Mouse (Mus musculus): ENCODE data around the gene Zswim8. TPM values are rescaled to one million over a fixed set of nuclear protein-coding genes. Genes with fewer than 3 reads are reported as not detected.

Gene Zswim8
- polyA plus RNA-seq, 1 experiment from 2014 or later: 29.3 TPM

- Histone ChIP-seq H3K4me2 (ENCODE audit: low read depth, low read length) (no peak overlapping the region), H3K36me3 (ENCODE audit: control insufficient read depth, insufficient read depth, low read length) (peaks cover 83% of the 10 kb centered on the region), H3K9ac (ENCODE audit: low read length) (no peak overlapping the region), H3K4me1 (replicated peaks; ENCODE audit: control insufficient read depth, insufficient read depth, low read length) (no peaks in the 10 kb centered on the region), H3K27ac (ENCODE audit: low read length) (no peak overlapping the region), H3K4me3 (ENCODE audit: low read length) (no peak overlapping the region), H3K9me3 (ENCODE audit: control insufficient read depth, low read length) (no peaks in the 10 kb centered on the region), H3K27me3 (ENCODE audit: control insufficient read depth, insufficient read depth, low read depth, low read length) (no peaks in the 10 kb centered on the region)
- WGBS: 81% methylated on average over 12 of the region's 12 CpGs
- no peak for ATAC-seq (ENCODE audit: low read depth)
Measured at GRCm38 (mm10) chr14:20719767-20720166, 12.4 kb downstream of the Zswim8 start.

GRCm38 (mm10) chr14:20721371-20721770 lies 14.0 kb downstream of the Zswim8 start:
- ATAC-seq (ENCODE audit: low read depth): no peak
- H3K4me3 ChIP-seq (ENCODE audit: low read length): no peak overlapping the region
- WGBS: 86% methylated on average over 4 of the region's 4 CpGs

GRCm38 (mm10) chr14:20723006-20723405 lies 15.7 kb downstream of the Zswim8 start:
- no peaks in the 10 kb centered on the region for H3K9me3 ChIP-seq (ENCODE audit: control insufficient read depth, low read length)
- H3K36me3 ChIP-seq (ENCODE audit: control insufficient read depth, insufficient read depth, low read length): peaks cover 72% of the 10 kb centered on the region
- no peak overlapping the region for H3K4me2 ChIP-seq (ENCODE audit: low read depth, low read length)
- H3K4me3 ChIP-seq (ENCODE audit: low read length): no peak overlapping the region
- no peak overlapping the region for H3K9ac ChIP-seq (ENCODE audit: low read length)
- 84% methylated on average over 12 of the region's 12 CpGs for WGBS
- H3K4me1 ChIP-seq (replicated peaks; ENCODE audit: control insufficient read depth, insufficient read depth, low read length): no peaks in the 10 kb centered on the region
- ATAC-seq (ENCODE audit: low read depth): no peak
- no peak overlapping the region for H3K27ac ChIP-seq (ENCODE audit: low read length)
- H3K27me3 ChIP-seq (ENCODE audit: control insufficient read depth, insufficient read depth, low read depth, low read length): no peaks in the 10 kb centered on the region

More at GRCm38 (mm10) chr14:20721371-20721770, 14.0 kb downstream of the Zswim8 start:
- no peak overlapping the region for H3K9ac ChIP-seq (ENCODE audit: low read length)
- no peaks in the 10 kb centered on the region for H3K27me3 ChIP-seq (ENCODE audit: control insufficient read depth, insufficient read depth, low read depth, low read length)
- peaks cover 83% of the 10 kb centered on the region for H3K36me3 ChIP-seq (ENCODE audit: control insufficient read depth, insufficient read depth, low read length)
- no peaks in the 10 kb centered on the region for H3K9me3 ChIP-seq (ENCODE audit: control insufficient read depth, low read length)
- H3K4me2 ChIP-seq (ENCODE audit: low read depth, low read length): no peak overlapping the region
- no peaks in the 10 kb centered on the region for H3K4me1 ChIP-seq (replicated peaks; ENCODE audit: control insufficient read depth, insufficient read depth, low read length)
- H3K27ac ChIP-seq (ENCODE audit: low read length): no peak overlapping the region

GRCm38 (mm10) chr14:20724043-20724442 lies 16.7 kb downstream of the Zswim8 start:
- WGBS: 18% methylated on average over 5 of the region's 5 CpGs
- peak; percentile 32; the same call in 1 of the 2 replicates for ATAC-seq (ENCODE audit: low read depth)
- H3K4me2 ChIP-seq (ENCODE audit: low read depth, low read length): no peak overlapping the region

GRCm38 (mm10) chr14:20725660-20726339 lies 18.4 kb downstream of the Zswim8 start:
- H3K4me3 ChIP-seq (ENCODE audit: low read length): no peak overlapping the region
- H3K36me3 ChIP-seq (ENCODE audit: control insufficient read depth, insufficient read depth, low read length): peaks cover 68% of the 10 kb centered on the region
- 64% methylated on average over 6 of the region's 6 CpGs for WGBS
- no peak for ATAC-seq (ENCODE audit: low read depth)
- H3K27ac ChIP-seq (ENCODE audit: low read length): no peak overlapping the region
- no peak overlapping the region for H3K9ac ChIP-seq (ENCODE audit: low read length)
- no peaks in the 10 kb centered on the region for H3K9me3 ChIP-seq (ENCODE audit: control insufficient read depth, low read length)
- no peak overlapping the region for H3K4me2 ChIP-seq (ENCODE audit: low read depth, low read length)
- no peaks in the 10 kb centered on the region for H3K27me3 ChIP-seq (ENCODE audit: control insufficient read depth, insufficient read depth, low read depth, low read length)
- H3K4me1 ChIP-seq (replicated peaks; ENCODE audit: control insufficient read depth, insufficient read depth, low read length): no peaks in the 10 kb centered on the region

More at GRCm38 (mm10) chr14:20724043-20724442, 16.7 kb downstream of the Zswim8 start:
- Histone ChIP-seq H3K27me3 (ENCODE audit: control insufficient read depth, insufficient read depth, low read depth, low read length) (no peaks in the 10 kb centered on the region), H3K27ac (ENCODE audit: low read length) (no peak overlapping the region), H3K4me1 (replicated peaks; ENCODE audit: control insufficient read depth, insufficient read depth, low read length) (no peaks in the 10 kb centered on the region), H3K9me3 (ENCODE audit: control insufficient read depth, low read length) (no peaks in the 10 kb centered on the region), H3K4me3 (ENCODE audit: low read length) (no peak overlapping the region), H3K9ac (ENCODE audit: low read length) (no peak overlapping the region), H3K36me3 (ENCODE audit: control insufficient read depth, insufficient read depth, low read length) (peaks cover 69% of the 10 kb centered on the region)

GRCm38 (mm10) chr14:20729871-20730270 lies 22.5 kb downstream of the Zswim8 start:
- no peak for ATAC-seq (ENCODE audit: low read depth)
- H3K27ac ChIP-seq (ENCODE audit: low read length): no peak overlapping the region
- no peak overlapping the region for H3K9ac ChIP-seq (ENCODE audit: low read length)
- H3K4me1 ChIP-seq (replicated peaks; ENCODE audit: control insufficient read depth, insufficient read depth, low read length): peaks cover 8% of the 10 kb centered on the region
- 91% methylated on average over 9 of the region's 9 CpGs for WGBS
- no peaks in the 10 kb centered on the region for H3K27me3 ChIP-seq (ENCODE audit: control insufficient read depth, insufficient read depth, low read depth, low read length)
- peaks cover 36% of the 10 kb centered on the region for H3K36me3 ChIP-seq (ENCODE audit: control insufficient read depth, insufficient read depth, low read length)
- no peak overlapping the region for H3K4me2 ChIP-seq (ENCODE audit: low read depth, low read length)
- no peaks in the 10 kb centered on the region for H3K9me3 ChIP-seq (ENCODE audit: control insufficient read depth, low read length)
- H3K4me3 ChIP-seq (ENCODE audit: low read length): no peak overlapping the region

- no peak overlapping the region for H3K4me3 ChIP-seq (ENCODE audit: low read length)
- H3K4me1 ChIP-seq (replicated peaks; ENCODE audit: control insufficient read depth, insufficient read depth, low read length): peaks cover 8% of the 10 kb centered on the region
- H3K9ac ChIP-seq (ENCODE audit: low read length): no peak overlapping the region
- H3K9me3 ChIP-seq (ENCODE audit: control insufficient read depth, low read length): no peaks in the 10 kb centered on the region
- no peak overlapping the region for H3K27ac ChIP-seq (ENCODE audit: low read length)
- H3K4me2 ChIP-seq (ENCODE audit: low read depth, low read length): no peak overlapping the region
- no peak for ATAC-seq (ENCODE audit: low read depth)
- 84% methylated on average over 9 of the region's 9 CpGs for WGBS
- H3K36me3 ChIP-seq (ENCODE audit: control insufficient read depth, insufficient read depth, low read length): peaks cover 29% of the 10 kb centered on the region
- H3K27me3 ChIP-seq (ENCODE audit: control insufficient read depth, insufficient read depth, low read depth, low read length): no peaks in the 10 kb centered on the region
Measured at GRCm38 (mm10) chr14:20730853-20731602, 23.7 kb downstream of the Zswim8 start.

- H3K27ac ChIP-seq (ENCODE audit: low read length): peak overlapping the region; percentile 91
- H3K9ac ChIP-seq (ENCODE audit: low read length): peak overlapping the region; percentile 91
- H3K4me2 ChIP-seq (ENCODE audit: low read depth, low read length): peak overlapping the region; percentile 83
- peaks cover 24% of the 10 kb centered on the region for H3K36me3 ChIP-seq (ENCODE audit: control insufficient read depth, insufficient read depth, low read length)
- WGBS: 36% methylated on average over 12 of the region's 12 CpGs
- H3K9me3 ChIP-seq (ENCODE audit: control insufficient read depth, low read length): no peaks in the 10 kb centered on the region
- H3K27me3 ChIP-seq (ENCODE audit: control insufficient read depth, insufficient read depth, low read depth, low read length): no peaks in the 10 kb centered on the region
- peak overlapping the region; percentile 80 for H3K4me3 ChIP-seq (ENCODE audit: low read length)
- peaks cover 8% of the 10 kb centered on the region for H3K4me1 ChIP-seq (replicated peaks; ENCODE audit: control insufficient read depth, insufficient read depth, low read length)
- no peak; the same call in 1 of the 2 replicates for ATAC-seq (ENCODE audit: low read depth)
Measured at GRCm38 (mm10) chr14:20733041-20733951, 25.9 kb downstream of the Zswim8 start.
